Mouse (Mus musculus) Muller cell, postnatal 12 days (primary cell): ENCODE measurements around the gene Mon2.

Experiments used
- DNase-seq: peaks from one replicate; pipeline ENCODE4 v3.0.0-alpha.2; 2015; ENCODE audit errors: inconsistent ontology term

Gene Mon2

GRCm38 (mm10) chr10:122964241-122964636, 112.1 kb downstream of the Mon2 start:
- DNase-seq: no peak

- peak; percentile 27 for DNase-seq
Observed at GRCm38 (mm10) chr10:122963463-122964240, 112.7 kb downstream of the Mon2 start.

- no peak for DNase-seq
Observed at GRCm38 (mm10) chr10:122962651-122963050, 113.7 kb downstream of the Mon2 start.

- no peak for DNase-seq
Observed at GRCm38 (mm10) chr10:122961494-122961893, 114.8 kb downstream of the Mon2 start.

GRCm38 (mm10) chr10:122960738-122961137, 115.6 kb downstream of the Mon2 start:
- DNase-seq: no peak

- no peak for DNase-seq
Observed at GRCm38 (mm10) chr10:122960216-122960615, 116.1 kb downstream of the Mon2 start.

- no peak for DNase-seq
Observed at GRCm38 (mm10) chr10:122958699-122959098, 117.6 kb downstream of the Mon2 start.

GRCm38 (mm10) chr10:122957918-122958317, 118.4 kb downstream of the Mon2 start:
- no peak for DNase-seq

- no peak for DNase-seq
Observed at GRCm38 (mm10) chr10:122953576-122953975, 122.7 kb downstream of the Mon2 start.

- DNase-seq: no peak
Observed at GRCm38 (mm10) chr10:122950966-122951365, 125.3 kb downstream of the Mon2 start.

GRCm38 (mm10) chr10:122944888-122945287, 131.4 kb downstream of the Mon2 start:
- no peak for DNase-seq

- no peak for DNase-seq
Observed at GRCm38 (mm10) chr10:122943824-122944223, 132.5 kb downstream of the Mon2 start.

GRCm38 (mm10) chr10:122942771-122943170, 133.5 kb downstream of the Mon2 start:
- no peak for DNase-seq
